Mouse (Mus musculus) heart, embryonic 11.5 days (tissue): ENCODE measurements around the gene Adm2. TPM values are rescaled to one million over a fixed set of nuclear protein-coding genes. Genes with fewer than 3 reads are reported as not detected.
A peak's percentile ranks its signal among the peaks of the same experiment; 100 is the strongest.

Experiments
- ATAC-seq: fragments of 200-750 bp; cut with Nextera tagmentation; replicated peaks from 2 replicates; pipeline ENCODE4 v1.8.0; 2017; ENCODE audit warnings: moderate library complexity; ENCODE audit not compliant: insufficient number of reproducible peaks, low FRiP score, low TSS enrichment
- H3K27ac ChIP-seq: fragments of 300-500 bp; sonication (generic); 2 replicates; pipeline ENCODE4 v1.5.1; 2014; ENCODE audit warnings: mild to moderate bottlenecking, low read depth, low read length
- H3K27me3 ChIP-seq: fragments of 300-500 bp; sonication (generic); 2 replicates; pipeline ENCODE4 v1.6.1; 2014; ENCODE audit warnings: mild to moderate bottlenecking, low read length, mixed read lengths; ENCODE audit not compliant: control insufficient read depth, insufficient read depth
- H3K36me3 ChIP-seq: fragments of 300-500 bp; sonication (generic); 2 replicates; pipeline ENCODE4 v1.6.1; 2014; ENCODE audit warnings: mild to moderate bottlenecking, low read length, moderate library complexity, mixed read lengths; ENCODE audit not compliant: control insufficient read depth, insufficient read depth
- H3K4me1 ChIP-seq: fragments of 300-500 bp; sonication (generic); 2 replicates; pipeline ENCODE4 v1.6.1; 2014; ENCODE audit warnings: low read length; ENCODE audit not compliant: control insufficient read depth, insufficient read depth
- H3K4me2 ChIP-seq: fragments of 300-500 bp; sonication (generic); 2 replicates; pipeline ENCODE4 v1.6.1; 2014; ENCODE audit warnings: mild to moderate bottlenecking, moderate library complexity
- H3K4me3 ChIP-seq: fragments of 300-500 bp; sonication (generic); 2 replicates; pipeline ENCODE4 v1.5.1; 2014; ENCODE audit warnings: low read depth, low read length
- H3K9ac ChIP-seq: fragments of 300-500 bp; sonication (generic); 2 replicates; pipeline ENCODE4 v1.6.1; 2014; ENCODE audit warnings: mild to moderate bottlenecking, low read depth, low read length, moderate library complexity
- H3K9me3 ChIP-seq: fragments of 300-500 bp; sonication (generic); replicated peaks from 2 replicates; pipeline ENCODE4 v1.6.1; 2016; ENCODE audit warnings: low read length; ENCODE audit not compliant: control insufficient read depth
- WGBS: fragments of 180-500 bp; shearing (Covaris S2); extraction: QIAGEN DNeasy Blood & Tissue Kit; methylation state at CpG from one replicate; pipeline ENCODE4 v1.1.7; 2014; ENCODE audit not compliant: insufficient replicate concordance; 5-methylcytosine and 5-hydroxymethylcytosine counted together
- polyA plus RNA-seq: library from polyadenylated mRNA; unstranded; fragments of >200 nt; fragmentation: Nextera tagmentation; extraction: Ambion mirVana; gene quantifications from 2 replicates; pipeline ENCODE4 v1.2.1, GENCODE M21; 2014

Gene Adm2
- polyA plus RNA-seq, 1 experiment from 2014 or later = 1.0 TPM

DNA sequence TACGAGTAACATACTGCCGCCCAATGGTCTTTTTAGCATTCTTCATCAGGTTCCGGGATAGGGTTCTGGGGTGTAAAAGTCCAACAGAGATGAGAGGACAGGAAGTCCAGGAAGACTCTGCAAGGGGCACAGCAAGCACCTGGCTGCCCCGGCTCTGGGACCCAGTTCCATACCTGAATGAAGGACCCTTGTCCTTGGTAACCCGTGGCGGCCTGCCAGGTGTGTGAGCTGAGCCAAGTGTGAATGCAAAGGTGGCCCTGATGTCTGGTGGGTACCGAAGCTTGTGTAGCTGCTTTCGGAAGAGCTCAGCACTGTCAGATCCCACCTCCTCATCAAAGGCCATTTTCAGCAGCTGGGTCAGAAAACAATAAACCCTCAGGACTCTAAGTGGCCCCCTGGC, 21.9 kb upstream of the Adm2 start:
- no peak overlapping the region for H3K27ac ChIP-seq
- H3K4me2 ChIP-seq = no peak overlapping the region
- H3K9me3 ChIP-seq = no peaks in the 10 kb centered on the region
- no peaks in the 10 kb centered on the region for H3K4me1 ChIP-seq
- no peak overlapping the region for H3K4me3 ChIP-seq
- peaks cover 42% of the 10 kb centered on the region for H3K36me3 ChIP-seq
- ATAC-seq = no peak
- H3K9ac ChIP-seq = no peak overlapping the region
- WGBS = 93% methylated on average over 8 of the region's 8 CpGs
- no peaks in the 10 kb centered on the region for H3K27me3 ChIP-seq

DNA sequence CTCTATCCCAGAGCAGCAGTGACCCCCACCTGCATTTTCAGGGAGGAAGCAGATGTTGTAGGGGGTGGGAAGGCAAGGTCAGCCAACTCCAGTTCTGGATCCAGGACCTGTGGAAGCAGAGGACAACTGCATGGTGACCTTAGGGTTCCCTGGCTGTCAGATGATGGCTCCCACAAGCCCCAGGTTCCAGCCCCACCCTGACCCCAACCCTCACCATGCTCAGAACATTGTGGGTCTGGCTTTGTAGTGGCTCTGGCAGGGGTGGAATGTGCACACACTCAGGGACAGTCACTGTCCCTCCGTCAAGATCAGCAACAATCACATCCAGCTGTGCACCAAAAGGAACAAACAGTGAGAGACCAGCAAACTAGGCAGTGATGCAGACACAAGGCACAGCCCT, 16.6 kb upstream of the Adm2 start:
- 59% methylated on average over 1 of the region's 1 CpGs for whole genome bisulfite sequencing
- H3K4me1 ChIP-seq = no peaks in the 10 kb centered on the region
- no peak overlapping the region for H3K4me2 ChIP-seq
- no peaks in the 10 kb centered on the region for H3K27me3 ChIP-seq
- no peak overlapping the region for H3K4me3 ChIP-seq
- no peaks in the 10 kb centered on the region for H3K9me3 ChIP-seq
- H3K9ac ChIP-seq = no peak overlapping the region
- no peak overlapping the region for H3K27ac ChIP-seq
- H3K36me3 ChIP-seq = peaks cover 25% of the 10 kb centered on the region
- no peak for ATAC-seq

DNA sequence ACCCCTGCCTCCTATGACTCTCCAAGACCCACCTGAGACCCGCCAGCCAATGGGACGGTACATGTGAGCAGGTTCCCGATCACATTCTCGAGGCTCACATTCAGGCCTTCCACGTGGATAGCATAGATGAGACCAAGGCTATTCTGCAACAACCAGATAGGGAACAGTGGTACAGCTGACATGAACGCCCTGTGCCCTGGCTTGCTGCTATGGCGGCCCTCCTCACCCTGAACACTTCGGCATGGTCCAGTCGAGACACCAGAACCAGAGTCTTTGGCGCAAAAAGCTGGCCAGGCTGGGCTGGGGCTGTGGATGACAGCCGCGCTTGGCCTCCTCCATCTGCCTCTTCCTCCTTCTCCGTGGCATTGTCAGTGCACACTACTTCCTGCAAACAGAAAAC, 15.1 kb upstream of the Adm2 start:
- Histone ChIP-seq H3K36me3 (peaks cover 16% of the 10 kb centered on the region), H3K4me2 (no peak overlapping the region), H3K4me3 (no peak overlapping the region), H3K4me1 (no peaks in the 10 kb centered on the region; the same call in 1 of the 2 replicates), H3K9me3 (no peaks in the 10 kb centered on the region), H3K27ac (no peak overlapping the region), H3K27me3 (no peaks in the 10 kb centered on the region), H3K9ac (no peak overlapping the region)
- 90% methylated on average over 13 of the region's 13 CpGs for WGBS
- ATAC-seq = no peak

DNA sequence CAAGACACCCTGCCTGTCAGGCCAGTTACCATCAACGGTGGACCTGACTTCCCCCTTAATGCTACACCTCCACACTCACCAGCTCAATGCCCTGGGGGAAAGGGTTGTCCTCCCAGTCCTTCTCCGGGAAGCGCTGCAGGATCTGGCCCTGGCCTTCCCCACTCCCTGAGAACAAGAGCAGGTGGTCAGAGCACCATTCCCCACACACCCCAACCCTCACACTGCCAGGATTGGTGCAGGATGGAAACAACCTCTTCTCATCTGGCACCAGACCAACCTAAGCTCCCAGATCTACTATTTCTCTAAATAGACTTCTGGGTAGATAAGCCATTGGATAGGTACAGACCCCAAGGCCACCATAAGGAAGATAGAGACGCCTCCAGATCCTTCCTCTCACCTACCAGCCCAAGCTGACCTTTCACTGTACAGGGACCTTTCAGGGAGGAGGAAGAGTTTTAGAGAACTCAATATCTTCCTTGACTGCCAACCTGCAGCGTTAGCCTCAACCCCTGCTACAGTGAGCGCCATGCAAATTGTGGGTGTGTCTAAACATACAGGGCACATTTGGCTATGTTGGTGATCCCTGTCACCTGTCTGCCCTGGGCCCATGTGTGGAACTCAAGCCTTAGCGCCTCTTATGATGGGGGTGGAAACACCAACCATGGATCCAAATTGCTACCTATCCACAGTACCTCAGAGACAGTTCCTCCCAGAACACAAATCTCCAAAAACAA, 13.9 kb upstream of the Adm2 start:
- no peak overlapping the region for H3K4me2 ChIP-seq
- H3K4me1 ChIP-seq = peaks cover 6% of the 10 kb centered on the region
- no peaks in the 10 kb centered on the region for H3K9me3 ChIP-seq
- no peak for ATAC-seq
- WGBS = 83% methylated on average over 7 of the region's 7 CpGs
- no peak overlapping the region for H3K4me3 ChIP-seq
- peaks cover 8% of the 10 kb centered on the region for H3K36me3 ChIP-seq
- H3K27me3 ChIP-seq = no peaks in the 10 kb centered on the region
- H3K27ac ChIP-seq = no peak overlapping the region
- H3K9ac ChIP-seq = no peak overlapping the region

DNA sequence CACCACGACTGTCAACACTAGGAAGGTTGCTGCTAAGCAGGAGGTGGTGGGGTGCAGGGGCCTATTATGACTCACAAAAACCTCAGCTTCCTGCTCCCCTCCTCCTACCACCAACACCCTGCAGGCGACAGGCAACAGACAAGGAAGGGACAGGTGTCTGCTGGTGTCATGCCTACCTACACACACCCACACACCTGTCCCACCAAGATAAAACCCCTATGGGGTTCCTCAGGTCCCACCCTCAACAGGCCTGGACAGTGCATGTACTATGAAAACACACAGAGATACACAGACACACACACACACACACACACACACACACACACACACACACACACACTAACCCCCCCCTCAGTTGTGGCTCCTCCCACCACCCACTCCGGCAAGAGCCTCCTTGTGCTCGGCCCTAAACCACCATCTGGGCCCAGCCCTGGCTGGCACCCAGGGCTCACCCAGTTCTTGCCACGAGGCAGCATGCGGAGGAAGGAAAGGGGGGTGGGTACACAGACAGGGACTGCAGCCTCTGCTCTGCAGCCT, 12.5 kb upstream of the Adm2 start:
- no peak overlapping the region for H3K27ac ChIP-seq
- no peak overlapping the region for H3K4me3 ChIP-seq
- no peak overlapping the region for H3K9ac ChIP-seq
- 83% methylated on average over 6 of the region's 6 CpGs for WGBS
- no peak for ATAC-seq
- H3K36me3 ChIP-seq = peaks cover 8% of the 10 kb centered on the region
- H3K9me3 ChIP-seq = no peaks in the 10 kb centered on the region
- H3K4me1 ChIP-seq = peaks cover 14% of the 10 kb centered on the region
- H3K27me3 ChIP-seq = no peaks in the 10 kb centered on the region
- no peak overlapping the region for H3K4me2 ChIP-seq

DNA sequence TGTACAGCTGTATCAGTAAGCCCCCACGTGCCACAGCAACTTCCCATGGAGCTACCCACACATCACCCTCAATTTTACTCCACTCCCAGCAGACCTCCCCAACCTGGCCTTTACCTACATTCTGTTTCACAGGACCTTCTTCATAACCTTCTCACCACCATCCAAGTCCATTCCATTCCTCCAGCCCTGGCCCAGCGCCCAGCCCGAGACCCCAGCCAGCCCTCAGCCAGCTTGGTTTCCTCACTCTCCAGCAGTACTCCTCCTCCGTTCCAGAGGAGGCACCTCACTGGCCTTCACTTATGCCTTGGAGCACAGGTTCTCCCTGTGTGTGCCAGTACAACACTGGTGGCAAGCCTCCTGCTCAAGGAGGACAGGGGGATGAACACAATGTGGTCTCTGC, 9.2 kb upstream of the Adm2 start:
- 0 out of 2 replicates have a peak overlapping the region, but pooled peaks have one; percentile 28 for H3K9ac ChIP-seq
- H3K4me2 ChIP-seq = peak overlapping the region; percentile 73; the same call in 1 of the 2 replicates
- H3K27me3 ChIP-seq = no peaks in the 10 kb centered on the region
- no peaks in the 10 kb centered on the region for H3K9me3 ChIP-seq
- ATAC-seq = no peak
- H3K4me1 ChIP-seq = peaks cover 14% of the 10 kb centered on the region
- no peaks in the 10 kb centered on the region; the same call in 1 of the 2 replicates for H3K36me3 ChIP-seq
- H3K4me3 ChIP-seq = no peak overlapping the region
- WGBS = 78% methylated on average over 4 of the region's 4 CpGs
- no peak overlapping the region for H3K27ac ChIP-seq

DNA sequence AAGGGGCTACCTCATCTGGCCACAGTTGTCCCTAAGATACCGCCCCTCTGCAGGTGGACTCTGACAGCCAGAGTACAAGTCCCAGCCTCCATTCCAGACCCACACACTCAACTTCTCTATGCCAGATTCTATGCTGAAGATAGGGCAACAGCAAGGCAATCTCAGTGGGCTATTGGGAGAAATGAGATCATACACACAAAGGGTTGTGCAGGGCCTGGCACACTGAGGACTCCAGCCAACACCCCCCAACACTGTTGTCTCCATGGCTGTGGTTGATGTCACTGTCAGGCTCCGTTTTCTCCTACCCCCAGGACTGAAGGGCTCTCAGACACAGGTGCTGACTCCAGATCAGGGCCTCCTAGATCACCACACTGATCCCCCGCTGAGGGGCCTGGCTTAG, 8.4 kb upstream of the Adm2 start:
- Histone ChIP-seq H3K27ac (no peak overlapping the region), H3K4me1 (peaks cover 14% of the 10 kb centered on the region), H3K4me3 (peak overlapping the region; percentile 94), H3K9me3 (no peaks in the 10 kb centered on the region), H3K9ac (peak overlapping the region; percentile 87), H3K36me3 (no peaks in the 10 kb centered on the region; the same call in 1 of the 2 replicates), H3K27me3 (no peaks in the 10 kb centered on the region), H3K4me2 (peak overlapping the region; percentile 73)
- 26% methylated on average over 3 of the region's 3 CpGs for WGBS
- no peak for ATAC-seq

DNA sequence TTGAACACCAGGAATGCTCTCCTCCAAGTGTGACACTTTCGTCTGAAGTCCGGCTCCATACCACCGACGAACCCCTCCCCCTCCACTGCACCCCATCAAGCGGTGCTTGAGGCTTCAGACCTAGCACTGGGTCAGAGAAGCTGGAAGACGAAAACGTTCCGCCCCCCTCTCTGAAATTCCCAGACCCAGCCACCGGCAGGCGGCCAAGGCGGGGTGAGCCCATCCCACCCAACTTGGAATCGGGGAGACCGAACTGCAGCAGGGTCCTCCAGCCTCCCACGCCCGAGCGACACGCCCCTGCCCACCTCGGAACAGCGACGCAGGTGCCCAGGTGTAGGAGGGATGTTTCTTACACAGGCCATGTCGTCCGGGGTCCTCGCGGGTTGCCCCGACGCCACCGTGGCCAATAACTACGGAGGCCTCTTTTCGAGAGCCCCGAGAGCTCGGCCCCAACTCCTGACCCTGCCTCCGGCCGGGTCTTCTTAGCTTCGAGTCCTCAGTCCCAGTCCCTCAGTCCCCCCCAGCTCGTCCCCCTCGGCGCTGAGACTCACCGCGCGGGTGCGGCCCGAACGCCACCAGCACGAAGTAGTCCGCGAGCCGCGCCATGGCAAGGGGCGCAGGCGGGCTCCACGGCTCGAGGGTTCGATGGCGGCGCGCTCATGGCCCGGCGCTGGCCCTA, 7.9 kb upstream of the Adm2 start:
- H3K4me1 ChIP-seq = peaks cover 14% of the 10 kb centered on the region
- ATAC-seq = peak; percentile 29; the same call in 1 of the 2 replicates
- H3K27ac ChIP-seq = peak overlapping the region; percentile 38; the same call in 1 of the 2 replicates
- H3K4me2 ChIP-seq = peak overlapping the region; percentile 73
- H3K27me3 ChIP-seq = no peaks in the 10 kb centered on the region
- WGBS = under 1% methylated on average over 58 of the region's 58 CpGs
- peak overlapping the region; percentile 94 for H3K4me3 ChIP-seq
- H3K9ac ChIP-seq = peak overlapping the region; percentile 87
- H3K9me3 ChIP-seq = no peaks in the 10 kb centered on the region
- H3K36me3 ChIP-seq = no peaks in the 10 kb centered on the region; the same call in 1 of the 2 replicates
